Mouse (Mus musculus) ES-Bruce4 (cell line): ENCODE measurements around the gene Olfr846. TPM values are rescaled to one million over a fixed set of nuclear protein-coding genes. Genes with fewer than 3 reads are reported as not detected.

Source experiments
- H3K27ac ChIP-seq: 2 replicates; pipeline ENCODE4 v1.5.1; 2012; ENCODE audit warnings: low read length, inconsistent platforms; ENCODE audit not compliant: insufficient read depth
- H3K27me3 ChIP-seq: 2 replicates; pipeline ENCODE4 v1.6.1; 2012; ENCODE audit warnings: mild to moderate bottlenecking, low read length, inconsistent platforms; ENCODE audit not compliant: control insufficient read depth, poor library complexity, insufficient read depth, severe bottlenecking
- H3K36me3 ChIP-seq: 2 replicates; pipeline ENCODE4 v1.6.1; 2012; ENCODE audit warnings: inconsistent platforms, mild to moderate bottlenecking, low read length, moderate library complexity; ENCODE audit not compliant: control insufficient read depth, poor library complexity, insufficient read depth, severe bottlenecking
- H3K4me1 ChIP-seq: one replicate; pipeline ENCODE4 v1.8.1; 2011; ENCODE audit warnings: low read length; ENCODE audit not compliant: control insufficient read depth, insufficient read depth
- H3K4me3 ChIP-seq: 2 replicates; pipeline ENCODE4 v1.5.1; 2011; ENCODE audit warnings: low read depth, mild to moderate bottlenecking, low read length
- H3K9ac ChIP-seq: 2 replicates; pipeline ENCODE4 v1.6.1; 2012; ENCODE audit warnings: low read depth, mild to moderate bottlenecking, inconsistent platforms; ENCODE audit not compliant: poor library complexity, severe bottlenecking
- H3K9me3 ChIP-seq: replicated peaks from 2 replicates; pipeline ENCODE4 v1.6.1; 2012; ENCODE audit warnings: mild to moderate bottlenecking, low read length, inconsistent platforms; ENCODE audit not compliant: control insufficient read depth, poor library complexity, insufficient read depth, severe bottlenecking
- CTCF ChIP-seq: IDR thresholded peaks from one replicate; pipeline ENCODE4 v1.8.1; 2011; ENCODE audit warnings: low read depth, low read length
- EP300 ChIP-seq: IDR thresholded peaks from 2 replicates; pipeline ENCODE4 v1.6.1; 2011; ENCODE audit warnings: low read depth, low read length; ENCODE audit not compliant: insufficient read depth
- POLR2A ChIP-seq: IDR thresholded peaks from one replicate; pipeline ENCODE4 v1.8.1; 2011; ENCODE audit warnings: low read length; ENCODE audit not compliant: insufficient read depth
- polyA plus RNA-seq: library from polyadenylated mRNA; stranded (reverse); fragments of >200 nt; gene quantifications from 2 replicates; pipeline ENCODE4 v1.2.4, GENCODE M21; 2011; ENCODE audit warnings: low read depth; ENCODE audit not compliant: missing spikeins, insufficient read depth, insufficient read length

Gene Olfr846
- not detected in 2 replicates for polyA plus RNA-seq

DNA sequence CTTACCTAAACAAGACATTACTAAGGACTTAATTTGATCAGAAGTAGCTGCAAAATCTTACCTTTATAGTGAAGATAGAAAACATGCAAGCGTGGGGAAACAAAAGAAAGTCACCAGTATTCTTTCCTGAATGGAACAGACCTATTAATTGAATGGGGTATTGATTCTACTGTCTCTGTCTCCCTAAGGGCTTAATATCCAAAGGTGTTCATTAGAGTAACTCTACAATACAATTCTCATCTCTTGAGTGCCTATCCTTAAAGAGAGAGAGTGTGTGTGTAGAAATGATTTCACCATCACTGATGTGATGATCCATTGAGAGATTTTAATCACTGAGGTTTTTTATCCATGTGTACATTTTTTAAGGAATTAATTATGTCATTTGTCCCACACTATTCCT, at the start of gene Olfr846:
Gene Olfr846, minus strand, starts transcription at position 101 of the 400 bp plus-strand sequence.
- Histone ChIP-seq H3K27ac (no peak within 1 kb of the TSS), H3K9ac (no peak within 1 kb of the TSS), H3K9me3 (no peaks in the 10 kb centered on the region), H3K27me3 (no peaks in the 10 kb centered on the region; the same call in 1 of the 2 replicates), H3K36me3 (no peaks in the 10 kb centered on the region), H3K4me3 (no peak within 1 kb of the TSS), H3K4me1 (no peaks in the 10 kb centered on the region)
- TF ChIP-seq CTCF (no peak), POLR2A (no peak), EP300 (no peak)

DNA sequence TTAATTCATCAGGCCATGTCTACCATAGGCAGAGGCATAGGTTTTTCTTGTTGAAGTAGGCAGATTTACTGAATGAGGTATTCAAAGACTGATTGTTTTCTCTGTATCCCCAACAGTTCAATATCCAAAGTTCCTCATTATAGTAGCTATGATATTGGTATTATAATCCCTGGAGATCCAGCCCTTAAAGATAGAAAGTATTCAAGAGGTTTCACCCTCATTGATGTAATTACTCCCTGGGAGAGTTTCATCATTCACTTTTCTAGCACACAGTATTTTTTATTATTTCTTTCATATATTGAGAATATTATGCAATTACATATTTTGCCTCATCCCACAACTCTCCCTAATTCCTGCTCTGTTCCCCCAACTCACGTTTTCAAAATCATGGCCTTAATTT, 14.8 kb upstream of the Olfr846 start, which contains the start of gene Olfr847:
Gene Olfr847, minus strand, starts transcription at position 101 of the 400 bp plus-strand sequence.
- no peaks in the 10 kb centered on the region for H3K4me1 ChIP-seq
- H3K27ac ChIP-seq, result no peak within 1 kb of the TSS
- no peaks in the 10 kb centered on the region for H3K9me3 ChIP-seq
- no peak within 1 kb of the TSS for H3K9ac ChIP-seq
- TF ChIP-seq POLR2A (no peak), CTCF (no peak), EP300 (no peak)
- H3K4me3 ChIP-seq, result no peak within 1 kb of the TSS
- no peaks in the 10 kb centered on the region for H3K27me3 ChIP-seq
- H3K36me3 ChIP-seq, result no peaks in the 10 kb centered on the region

DNA sequence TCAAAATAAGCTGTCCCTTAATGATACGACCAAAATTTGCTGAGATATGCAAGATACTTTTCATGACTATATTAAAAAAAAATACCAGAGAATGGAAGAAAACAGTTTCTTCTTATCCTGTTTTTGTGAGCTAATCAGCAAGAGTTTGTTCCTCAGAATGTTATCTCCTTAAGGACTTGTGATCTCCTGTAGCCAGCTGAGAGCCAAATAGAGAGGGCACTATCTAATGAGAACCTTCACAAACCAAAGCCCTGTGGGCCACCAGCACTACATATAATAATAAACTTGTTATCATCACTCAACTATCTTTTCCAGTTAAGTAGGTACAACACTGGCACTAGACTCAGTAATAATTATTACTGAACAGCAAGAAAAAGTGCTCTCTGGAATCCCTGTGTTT, 27.6 kb downstream of the Olfr846 start, which contains the start of gene Olfr845:
Gene Olfr845, plus strand, starts transcription at position 301 of the 400 bp plus-strand sequence.
- H3K4me3 ChIP-seq, result no peak within 1 kb of the TSS
- no peaks in the 10 kb centered on the region for H3K4me1 ChIP-seq
- no peak within 1 kb of the TSS for H3K9ac ChIP-seq
- H3K27me3 ChIP-seq, result no peaks in the 10 kb centered on the region
- H3K36me3 ChIP-seq, result no peaks in the 10 kb centered on the region
- no peak within 1 kb of the TSS for H3K27ac ChIP-seq
- TF ChIP-seq CTCF (no peak), POLR2A (no peak), EP300 (no peak)
- H3K9me3 ChIP-seq, result no peaks in the 10 kb centered on the region

DNA sequence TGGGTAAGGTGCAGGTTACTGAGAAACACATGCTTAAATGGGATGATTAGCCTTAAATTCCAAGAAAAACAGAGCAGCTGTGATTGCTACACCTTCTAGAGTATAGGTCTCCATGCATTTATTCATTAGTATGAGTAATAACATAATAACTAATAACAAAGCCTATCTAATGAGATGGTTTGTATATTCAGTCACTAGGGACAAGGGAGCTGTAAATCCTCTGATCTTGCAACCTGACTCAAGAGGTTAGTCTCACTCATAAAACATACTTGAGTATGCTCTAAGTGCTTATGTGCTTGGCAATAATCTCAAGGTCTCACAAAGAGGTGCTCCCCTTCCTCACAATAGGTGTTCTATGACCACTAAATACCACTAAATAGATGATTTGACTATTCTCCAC, 47.8 kb downstream of the Olfr846 start, which contains the start of gene Olfr844:
Gene Olfr844, plus strand, starts transcription at position 301 of the 400 bp plus-strand sequence.
- TF ChIP-seq POLR2A (no peak), CTCF (no peak), EP300 (no peak)
- Histone ChIP-seq H3K27ac (no peak within 1 kb of the TSS), H3K4me1 (no peaks in the 10 kb centered on the region), H3K36me3 (no peaks in the 10 kb centered on the region), H3K9me3 (no peaks in the 10 kb centered on the region), H3K9ac (no peak within 1 kb of the TSS), H3K27me3 (no peaks in the 10 kb centered on the region), H3K4me3 (no peak within 1 kb of the TSS)

Other genes starting within 250 kb of the Olfr846 start
- not detected in 2 replicates for gene Olfr836, start 243.6 kb downstream of the Olfr846 start, polyA plus RNA-seq
- gene Olfr837, start 227.7 kb downstream of the Olfr846 start, polyA plus RNA-seq, result not detected in 2 replicates
- gene Olfr839-ps1, start 186.7 kb downstream of the Olfr846 start, polyA plus RNA-seq, result 0.07 TPM in 1 of 2 replicates, not detected in the other
- gene Olfr843, start 112.0 kb downstream of the Olfr846 start, polyA plus RNA-seq, result not detected in 2 replicates
- gene Olfr844, start 47.7 kb downstream of the Olfr846 start, polyA plus RNA-seq, result not detected in 2 replicates
- gene Olfr845, start 27.5 kb downstream of the Olfr846 start, polyA plus RNA-seq, result not detected in 2 replicates
- gene Olfr847, start 14.7 kb upstream of the Olfr846 start, polyA plus RNA-seq, result not detected in 2 replicates
- not detected in 2 replicates for gene Olfr849, start 76.3 kb upstream of the Olfr846 start, polyA plus RNA-seq
- gene Olfr850, start 114.2 kb upstream of the Olfr846 start, polyA plus RNA-seq, result not detected in 2 replicates
- gene Olfr851, start 129.3 kb upstream of the Olfr846 start, polyA plus RNA-seq, result not detected in 2 replicates
- gene Olfr853, start 177.1 kb upstream of the Olfr846 start, polyA plus RNA-seq, result not detected in 2 replicates
- not detected in 2 replicates for gene Olfr854, start 203.4 kb upstream of the Olfr846 start, polyA plus RNA-seq
- gene Olfr855, start 218.6 kb upstream of the Olfr846 start, polyA plus RNA-seq, result not detected in 2 replicates